Mouse (Mus musculus) NIH3T3 (cell line): ENCODE results near the gene Endou.

ENCODE experiments used
- DNase-seq: peaks from one replicate; pipeline ENCODE4 v3.0.0-alpha.2; 2012; ENCODE audit warnings: low read depth

Endou gene

DNA sequence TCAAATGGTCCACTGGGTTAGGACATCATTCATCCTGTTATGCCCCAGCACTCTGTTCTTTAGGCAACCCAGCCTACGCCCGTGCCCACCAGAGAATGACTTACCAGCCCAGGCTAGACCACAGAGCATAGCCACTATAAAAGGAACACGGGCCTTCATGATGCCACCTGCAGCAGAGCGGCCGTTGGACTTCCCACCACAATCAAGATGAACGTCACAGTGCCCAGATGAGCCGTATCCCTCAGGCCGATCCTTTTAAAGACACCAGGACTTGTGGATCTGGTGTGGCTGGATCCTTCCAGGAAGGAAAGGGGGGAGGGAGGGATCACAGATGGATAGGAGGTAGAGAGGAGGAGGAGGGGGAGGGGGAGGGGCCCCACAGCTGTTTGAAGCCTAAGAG lies at the start of gene Endou:
Gene Endou (minus strand): TSS at position 229 of the 400 bp plus-strand sequence.
- no peak for DNase-seq

DNA sequence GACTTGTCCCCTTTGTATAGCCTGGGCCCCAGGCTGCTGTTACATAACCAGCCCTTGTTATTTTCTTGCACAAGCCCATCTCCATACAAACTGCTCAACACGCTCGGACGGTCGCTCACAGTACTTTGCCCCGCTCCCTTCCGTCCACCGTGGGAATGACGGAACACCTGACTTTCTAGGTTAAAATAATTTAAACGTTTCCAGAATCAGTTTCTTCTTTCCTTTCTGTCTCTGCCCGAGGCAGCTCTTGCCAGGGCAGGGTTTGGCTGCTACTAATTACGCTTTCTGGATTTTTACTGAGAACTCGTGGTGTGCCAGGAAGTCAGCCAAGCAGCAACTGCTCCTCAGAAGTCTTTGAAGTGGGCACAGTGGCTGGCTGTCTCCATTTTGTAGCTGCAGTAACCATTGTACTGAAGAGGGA lies 49.5 kb upstream of the Endou start:
- no peak for DNase-seq

DNA sequence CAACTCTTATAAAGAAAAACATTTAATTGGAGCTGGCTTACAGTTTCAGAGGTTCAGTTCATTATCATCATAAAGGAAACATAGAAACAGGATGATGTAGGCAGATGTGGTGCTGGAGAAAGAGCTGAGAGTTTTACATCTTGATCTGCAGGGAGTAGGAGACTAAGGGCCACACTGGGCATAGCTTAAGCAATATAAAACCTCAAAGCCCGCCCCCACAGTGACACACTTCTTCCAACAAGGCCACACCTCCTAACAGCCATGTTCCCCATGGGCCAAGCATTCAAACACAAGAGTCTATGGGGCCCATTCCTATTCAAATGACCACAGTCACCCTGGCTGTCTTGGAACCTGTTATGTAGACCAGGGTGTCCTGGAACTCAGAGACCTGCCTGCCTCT lies 48.4 kb upstream of the Endou start:
- no peak for DNase-seq

DNA sequence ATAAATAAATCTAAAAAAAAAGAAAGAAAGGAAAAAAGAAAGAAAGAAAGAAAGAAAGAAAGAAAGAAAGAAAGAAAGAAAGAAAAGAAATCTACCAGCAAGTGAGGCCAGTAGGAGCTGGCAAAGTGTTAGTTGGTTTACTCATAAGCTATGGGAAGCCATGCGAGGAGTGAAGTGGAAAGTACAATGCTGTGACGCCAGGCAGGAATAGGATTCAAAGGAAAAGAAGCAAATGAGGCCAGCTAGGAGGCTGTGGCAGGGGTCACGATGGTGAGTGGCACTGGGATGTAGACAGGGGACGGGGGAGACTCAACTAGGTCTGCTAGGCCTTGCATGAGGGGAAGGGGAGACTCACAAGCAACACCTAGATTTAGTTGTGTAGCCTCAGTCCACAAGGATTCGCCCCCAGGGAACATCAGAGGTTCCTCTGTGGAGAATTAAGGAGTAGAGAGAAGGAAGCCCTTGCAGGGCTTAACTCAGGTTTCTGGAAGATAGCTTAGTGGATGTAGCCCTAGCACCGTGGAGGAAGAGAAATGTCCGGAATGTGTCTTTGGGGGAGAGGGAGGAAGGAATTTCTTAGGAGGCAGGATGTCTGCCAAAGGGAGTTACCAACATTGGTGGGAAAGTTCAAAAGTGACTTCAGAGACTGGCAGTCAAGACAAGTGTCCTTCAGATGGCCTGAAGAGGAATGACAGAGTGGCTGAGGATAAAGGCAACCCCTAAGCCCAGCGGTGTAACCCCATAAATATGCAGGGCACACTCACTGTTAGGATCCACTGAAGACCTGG lies 47.4 kb upstream of the Endou start, which contains the start of gene Slc48a1:
Gene Slc48a1 (plus strand): TSS at position 210 of the 788 bp plus-strand sequence.
- DNase-seq = peak; percentile 59

DNA sequence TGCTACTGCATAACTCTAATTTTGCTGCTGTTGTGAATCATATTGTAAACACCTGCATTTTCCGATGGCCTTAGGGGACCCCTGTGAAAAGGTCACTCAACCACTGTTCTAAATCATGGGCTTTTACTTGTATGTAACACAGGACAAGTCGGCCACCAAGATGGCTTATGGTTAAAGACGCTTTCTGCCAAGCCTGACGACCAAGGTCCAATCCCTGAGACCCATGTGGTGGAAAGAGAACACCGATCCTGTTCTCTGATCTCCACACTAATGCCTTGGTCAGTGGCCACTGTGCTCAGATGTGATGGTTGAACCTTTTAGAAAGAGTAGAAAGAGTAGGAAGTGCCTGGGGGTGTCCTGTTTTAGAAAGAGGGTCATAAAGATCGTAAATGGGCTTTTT lies 45.8 kb upstream of the Endou start:
- no peak for DNase-seq

DNA sequence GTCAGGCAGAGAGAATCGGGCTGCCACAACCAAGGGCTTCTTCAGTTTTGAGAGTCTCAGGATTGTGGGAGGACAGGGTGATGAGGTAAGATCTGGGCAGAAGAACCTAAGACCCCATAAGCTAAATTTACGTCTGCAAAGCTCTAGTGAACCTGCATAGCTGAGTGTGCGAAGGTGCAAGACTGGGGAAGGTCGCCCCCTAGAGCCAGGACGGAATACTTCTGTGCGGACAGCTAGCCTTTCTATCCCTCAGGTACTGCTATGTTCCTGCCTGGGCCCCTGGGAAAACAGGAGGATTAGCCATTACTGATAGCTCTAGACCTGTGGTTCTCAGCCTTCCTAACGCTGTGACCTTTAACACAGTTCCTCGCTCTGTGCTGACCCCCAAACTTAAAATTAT lies 45.4 kb upstream of the Endou start:
- peak; percentile 81 for DNase-seq

DNA sequence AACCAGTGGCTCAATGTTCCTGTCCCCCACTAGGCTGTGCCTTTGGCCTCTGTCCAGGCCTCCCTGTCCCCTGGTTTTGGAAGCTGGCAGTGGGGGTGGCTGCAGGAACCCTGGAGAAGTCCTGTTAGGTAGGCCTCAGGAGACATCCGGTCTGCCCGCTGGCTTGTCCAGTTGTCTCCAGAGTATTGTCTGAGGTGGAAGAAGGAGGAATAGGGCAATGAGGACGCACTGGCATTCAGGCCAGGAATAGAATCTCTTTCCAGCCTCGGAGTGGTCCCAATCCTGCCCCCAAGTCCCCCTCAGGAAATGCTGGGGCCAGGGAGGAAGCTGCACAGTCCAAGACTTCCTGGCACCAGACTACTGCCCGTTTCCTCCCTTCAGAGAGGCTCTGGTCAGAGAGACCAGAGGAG lies 42.8 kb upstream of the Endou start:
- no peak for DNase-seq

DNA sequence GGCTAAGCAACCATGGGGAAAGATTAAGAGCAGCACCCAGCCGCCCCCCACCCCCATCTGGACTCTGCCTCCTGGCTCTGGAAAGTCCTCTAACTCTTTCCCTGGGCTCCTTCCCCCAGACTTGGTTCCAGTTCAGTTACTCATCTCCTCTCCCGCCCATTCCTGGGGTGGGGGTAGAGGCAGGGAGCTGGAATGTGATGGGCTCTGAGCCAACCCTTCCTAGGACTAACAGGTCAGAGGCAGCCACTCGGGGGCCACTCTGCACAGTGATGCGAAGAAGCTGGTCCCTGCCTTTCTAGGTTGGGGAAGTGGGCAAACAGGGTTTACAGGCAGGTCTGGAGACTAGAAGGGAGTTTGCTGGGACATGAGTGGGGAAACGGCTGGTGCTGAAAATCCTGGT lies 42.0 kb upstream of the Endou start:
- DNase-seq = peak; percentile 94

DNA sequence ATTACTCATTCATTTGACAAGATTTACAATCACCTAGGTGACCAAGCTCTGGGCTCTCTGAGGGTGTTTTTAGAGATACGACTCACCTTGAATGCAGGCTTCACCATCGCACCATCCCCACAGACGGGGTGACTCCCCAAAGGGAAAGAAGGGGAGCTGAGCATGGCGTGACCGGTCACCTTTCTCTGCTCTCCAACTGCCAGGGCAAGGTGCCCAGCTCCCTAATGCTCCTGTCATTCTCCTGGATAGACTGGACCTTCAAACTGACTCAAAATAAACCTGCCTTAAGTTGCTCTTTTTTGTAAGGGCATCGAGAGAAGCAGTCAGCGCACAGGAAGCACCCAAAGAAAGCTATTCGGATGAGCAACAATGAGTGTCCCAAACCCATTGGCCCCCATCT lies 39.1 kb upstream of the Endou start:
- DNase-seq = no peak

DNA sequence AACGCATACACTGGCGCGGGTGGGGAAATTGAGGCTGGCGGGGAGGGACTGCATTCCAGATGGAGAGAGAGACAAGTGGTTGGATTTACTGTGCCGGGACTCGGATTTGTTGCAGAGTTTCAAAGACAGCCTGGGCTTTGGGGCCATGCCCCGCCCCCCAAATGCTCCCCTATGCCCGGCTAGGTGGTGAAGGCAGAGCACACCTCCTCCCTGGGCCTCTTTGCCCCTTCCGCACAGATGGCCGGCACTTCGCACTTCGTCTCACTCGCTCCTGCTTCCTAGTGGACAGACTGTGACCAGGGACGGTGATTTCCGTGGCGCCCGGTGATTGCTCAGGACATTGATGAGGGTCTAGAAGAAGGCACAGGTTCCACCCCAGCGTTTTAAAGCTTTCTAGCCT lies 37.1 kb upstream of the Endou start:
- no peak for DNase-seq

DNA sequence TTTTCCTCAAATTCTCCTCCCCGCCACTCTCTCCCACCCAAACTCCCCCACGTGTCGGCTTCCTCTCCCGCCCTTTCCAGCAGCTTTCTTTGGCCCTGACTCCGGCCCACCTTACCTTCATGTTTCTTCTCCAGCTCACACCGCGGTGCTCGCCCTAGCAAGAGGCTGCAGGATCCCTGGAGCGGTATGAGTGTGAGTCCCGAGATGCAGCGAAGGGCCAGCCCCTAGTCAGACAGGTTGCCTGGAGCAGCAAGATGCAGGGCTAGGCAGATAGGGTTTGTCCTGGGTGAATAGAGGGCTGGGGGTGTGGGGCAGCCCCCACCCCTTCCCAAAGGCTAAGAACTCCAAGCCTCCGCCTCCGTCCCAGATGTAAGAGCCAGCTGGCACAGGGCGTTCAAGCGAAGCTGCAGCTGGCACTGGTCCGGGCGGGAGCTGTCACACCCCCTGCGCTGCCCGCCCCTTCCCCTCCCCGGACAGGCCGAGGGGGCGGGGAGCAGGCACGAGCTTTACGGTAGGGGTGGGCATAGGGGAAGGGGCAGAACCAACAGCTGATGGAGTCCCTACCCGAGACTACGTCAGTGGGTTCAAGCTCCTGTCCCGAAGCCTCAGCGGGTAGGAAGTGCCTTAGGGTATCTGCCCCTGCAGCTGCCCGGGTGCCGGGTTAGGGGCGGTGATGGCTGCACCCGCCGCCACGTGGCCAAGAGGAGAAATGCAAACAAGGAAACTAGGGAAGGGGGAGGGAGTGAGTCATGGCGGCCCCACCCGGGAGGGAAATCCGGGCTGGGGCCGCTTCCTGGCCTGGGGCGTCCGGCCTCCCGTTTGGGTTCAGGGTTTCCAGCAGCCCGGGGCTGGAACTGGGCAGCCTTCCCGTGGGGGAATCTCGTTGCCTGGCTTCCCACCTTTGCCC lies 36.4 kb upstream of the Endou start, which contains the start of gene Rapgef3:
Gene Rapgef3 (minus strand): TSS at position 693 of the 907 bp plus-strand sequence.
- DNase-seq = peak; percentile 91

DNA sequence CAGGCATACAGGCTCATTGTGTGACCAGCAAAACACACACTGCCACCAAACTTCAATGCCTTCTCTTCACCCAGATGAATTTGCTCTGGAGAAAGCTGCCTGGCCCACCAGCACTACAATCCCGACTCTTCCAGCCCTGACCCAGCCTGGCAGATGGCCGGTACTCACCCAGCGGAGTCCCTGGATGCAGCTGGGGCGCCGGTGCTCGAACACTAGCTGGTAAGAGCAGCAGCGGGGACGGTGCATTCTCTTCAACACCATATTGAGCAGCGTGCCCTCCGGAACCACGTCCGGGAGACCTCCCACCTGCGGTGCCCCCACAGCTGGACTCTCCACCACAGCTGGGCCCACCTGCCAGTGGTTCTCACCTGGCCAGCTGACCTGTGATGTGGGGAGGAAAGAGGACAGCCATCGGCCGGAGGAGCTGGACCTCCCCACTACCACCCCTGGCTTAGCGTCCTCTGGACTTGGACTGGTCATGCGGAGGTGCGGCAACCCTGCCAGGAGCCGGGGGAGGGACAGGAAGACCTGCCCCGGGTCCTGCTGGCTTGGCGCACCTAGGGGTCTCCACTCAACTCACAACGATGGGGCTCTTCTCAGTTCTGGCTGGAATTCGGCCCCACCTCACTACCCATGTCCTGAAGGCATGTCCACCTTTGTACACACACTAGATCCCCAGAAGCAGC lies 35.6 kb upstream of the Endou start:
- DNase-seq = no peak

DNA sequence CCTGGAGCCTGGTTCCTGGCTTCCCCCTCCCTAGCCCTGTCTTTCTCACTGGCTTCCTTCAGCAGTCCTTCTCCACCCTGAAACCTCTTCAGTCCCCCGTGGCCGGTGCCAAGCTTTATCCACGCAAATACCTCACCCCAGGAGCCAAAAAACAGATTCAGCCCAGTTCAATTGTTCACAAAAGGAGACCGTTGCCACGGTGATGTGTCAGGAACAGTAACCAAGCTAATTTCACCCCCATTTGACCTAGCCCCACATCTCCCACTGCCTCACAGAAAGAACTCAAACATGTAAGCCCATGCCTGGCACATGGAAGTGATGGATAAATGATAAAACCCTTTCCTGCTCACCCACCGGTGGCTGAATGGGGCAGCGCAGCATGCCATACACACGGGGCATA lies 35.1 kb upstream of the Endou start:
- DNase-seq = peak; percentile 52

DNA sequence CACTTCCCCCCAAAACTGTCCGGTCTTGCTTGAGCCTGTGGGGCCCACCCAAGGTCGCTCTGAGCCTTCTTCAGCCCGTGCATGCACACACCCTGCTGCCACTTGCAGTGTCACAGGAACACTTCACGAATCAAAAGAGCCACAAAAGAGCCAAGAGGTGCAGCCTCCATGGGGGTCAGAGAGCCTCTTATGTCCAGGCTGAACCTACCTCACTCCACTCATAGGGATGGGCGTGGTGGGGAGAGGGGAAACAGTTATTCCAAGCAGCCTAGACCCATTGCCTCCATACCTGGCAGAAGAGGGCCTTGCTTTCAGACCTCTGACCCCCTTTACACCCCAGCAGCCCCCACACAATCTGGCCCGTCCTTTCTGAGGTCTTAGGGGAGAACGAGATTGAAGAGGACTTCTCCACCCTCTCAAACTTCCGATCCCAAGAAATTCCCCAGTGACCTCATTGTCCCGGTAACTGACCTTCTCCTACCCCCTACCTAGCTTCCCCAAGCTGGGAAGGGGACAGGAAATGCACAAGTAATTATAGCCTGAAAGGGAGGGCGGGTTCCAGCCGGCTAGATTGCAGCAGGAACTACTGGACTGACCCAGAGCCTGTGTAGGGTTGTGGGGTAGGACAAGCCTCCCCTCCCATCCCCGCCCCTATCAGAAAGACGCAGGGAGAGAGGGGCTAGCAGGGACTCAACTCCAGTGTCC lies 34.1 kb upstream of the Endou start:
- no peak for DNase-seq

DNA sequence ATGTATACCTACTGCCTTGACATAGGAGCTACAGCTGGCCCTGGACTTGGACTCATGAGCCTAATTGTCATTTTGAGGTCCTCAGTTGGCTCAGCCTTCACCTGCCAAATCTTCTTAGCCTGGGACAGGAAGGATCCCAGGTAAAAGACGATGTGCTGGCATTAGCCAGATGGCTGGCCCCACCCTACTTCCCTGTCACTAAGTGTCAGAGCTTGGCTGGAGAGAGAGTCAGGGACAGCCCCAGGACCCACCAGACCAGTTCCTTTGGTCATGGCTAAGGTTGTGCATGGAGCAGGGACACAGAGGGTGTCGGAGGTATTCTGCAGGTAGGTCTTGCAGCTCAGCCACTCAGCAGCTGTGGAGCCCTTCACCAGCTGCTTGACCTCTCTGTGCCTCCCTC lies 33.4 kb upstream of the Endou start:
- no peak for DNase-seq

DNA sequence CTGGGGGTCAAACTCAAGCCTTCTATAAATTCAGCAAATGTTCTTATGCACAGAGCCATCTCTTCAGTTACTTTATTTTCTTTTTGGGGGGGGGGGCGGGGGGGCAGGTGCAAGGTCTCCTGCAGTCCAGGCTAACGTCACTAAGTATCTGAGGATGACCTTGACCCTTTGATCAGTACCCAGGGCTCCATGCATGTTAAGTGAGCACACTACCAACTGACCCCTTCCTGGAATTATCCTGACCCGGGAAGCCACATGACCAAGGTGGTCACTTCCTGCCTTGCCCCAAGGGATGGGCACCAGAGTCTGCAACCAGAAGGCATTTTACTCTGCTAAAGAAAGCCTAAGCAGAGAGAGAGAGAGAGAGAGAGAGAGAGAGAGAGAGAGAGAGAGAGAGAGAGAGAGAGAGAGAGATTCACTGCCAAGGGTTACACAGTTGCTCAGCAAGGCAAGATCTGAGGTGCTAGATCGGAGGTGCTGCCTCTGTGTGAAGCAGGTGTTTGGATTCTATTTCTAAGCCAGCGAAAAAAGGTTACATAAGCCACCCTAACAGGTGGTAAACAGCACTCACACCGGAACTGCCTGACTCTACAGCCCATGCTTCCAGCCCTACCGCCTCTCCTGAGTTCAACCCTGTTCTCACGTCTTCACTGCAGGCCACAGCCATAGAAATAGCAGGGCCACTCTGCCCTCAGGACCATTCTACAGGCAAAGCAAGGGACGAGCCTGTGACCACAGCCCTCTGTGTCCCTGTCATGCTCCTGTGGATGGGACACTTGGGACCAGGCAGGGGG lies 32.3 kb upstream of the Endou start:
- no peak for DNase-seq

DNA sequence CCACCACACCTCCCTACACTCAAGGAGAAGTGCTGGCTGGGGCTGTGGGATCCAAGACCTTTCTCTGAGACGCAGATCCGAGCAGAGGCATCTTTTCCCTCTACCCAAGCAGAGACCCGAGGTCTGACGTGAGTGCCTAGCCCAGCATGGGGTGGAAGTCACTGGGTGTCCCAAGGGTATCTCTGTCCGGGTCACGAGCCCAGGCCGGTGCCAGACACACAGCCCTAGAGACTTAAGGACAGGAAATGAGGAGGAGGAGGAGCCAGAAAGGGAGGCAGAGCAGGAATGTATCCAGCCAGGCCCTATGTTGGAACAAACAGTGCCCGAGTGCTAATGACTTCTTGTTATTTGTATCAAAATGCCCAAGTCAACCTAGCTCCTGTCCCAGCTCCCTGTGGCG lies 31.6 kb upstream of the Endou start:
- no peak for DNase-seq

DNA sequence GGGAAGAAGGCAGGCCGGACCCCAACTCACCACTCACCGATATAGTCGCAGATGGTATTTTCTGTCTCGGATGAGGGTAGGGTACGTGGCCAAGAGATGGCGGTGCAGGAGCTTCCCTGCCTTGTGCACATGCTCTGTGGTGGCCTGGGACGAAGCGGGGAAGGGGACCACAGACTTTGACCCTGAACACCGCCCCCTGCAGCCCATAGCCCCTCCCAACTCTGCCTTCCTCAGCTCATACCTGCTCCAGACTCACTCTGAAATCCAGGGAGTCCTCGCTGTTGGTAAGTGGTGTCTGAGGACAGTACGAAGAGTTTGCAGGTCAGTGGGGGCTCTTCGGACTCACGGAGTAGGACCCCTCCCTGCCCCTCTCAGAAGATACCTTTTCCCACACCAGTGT lies 30.3 kb upstream of the Endou start:
- no peak for DNase-seq

DNA sequence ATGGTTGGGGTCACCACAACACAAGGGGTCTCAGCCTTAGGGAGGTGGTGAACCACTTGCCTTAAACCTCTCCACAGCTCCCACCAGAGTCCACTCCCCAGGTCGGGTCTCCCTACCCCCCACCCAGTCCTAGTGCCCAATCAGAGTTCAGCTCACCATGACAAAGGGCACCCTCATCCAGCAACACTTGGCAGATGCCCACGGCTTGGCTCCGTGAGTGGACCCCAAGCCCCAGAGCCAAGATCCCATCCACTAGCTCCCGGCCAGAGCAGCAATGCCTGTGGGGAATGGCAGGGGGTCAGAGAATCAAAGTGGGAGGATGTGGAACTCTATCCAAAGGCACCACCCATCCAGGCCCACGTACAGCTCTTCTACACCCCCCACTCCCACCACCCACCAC lies 29.8 kb upstream of the Endou start:
- DNase-seq = no peak

DNA sequence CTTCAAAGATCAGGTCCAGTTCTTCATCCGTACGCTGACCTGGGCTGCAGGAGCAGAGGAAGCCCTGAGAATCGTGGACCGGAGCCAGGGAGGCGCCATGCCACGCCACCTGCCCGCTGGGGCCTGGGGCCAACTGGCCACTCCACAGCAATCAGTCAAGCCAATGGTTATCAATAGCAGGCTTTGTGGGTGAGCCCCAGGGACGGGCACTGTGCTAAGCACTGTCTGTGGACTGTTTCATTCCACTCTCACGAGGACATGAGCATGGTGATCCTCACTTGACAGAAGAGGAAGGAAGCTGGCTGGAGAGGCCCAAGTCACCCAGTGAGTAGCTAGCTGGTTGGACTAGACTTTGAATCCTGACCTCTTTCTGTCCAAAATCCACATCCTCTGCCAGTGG lies 28.9 kb upstream of the Endou start:
- no peak for DNase-seq

DNA sequence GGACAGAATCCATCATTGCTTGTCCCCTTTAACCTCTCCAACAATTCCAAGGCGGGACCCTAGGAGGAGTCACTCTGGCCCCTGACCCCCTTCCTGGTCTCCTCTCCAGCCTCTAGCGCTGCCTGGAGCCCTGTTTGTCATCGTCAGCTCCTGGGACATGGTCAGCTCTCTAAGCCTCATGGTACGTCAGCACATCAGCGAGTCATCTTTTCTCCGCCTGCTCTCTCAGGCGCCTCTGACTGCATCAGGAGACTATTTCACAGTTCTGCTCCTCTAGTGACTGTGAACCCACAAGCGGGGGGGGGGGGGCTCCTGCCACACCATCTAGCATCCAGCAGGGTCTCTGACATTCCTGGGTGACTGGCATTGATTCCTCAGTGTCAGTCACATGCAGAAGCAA lies 24.2 kb upstream of the Endou start:
- DNase-seq = peak; percentile 78
